Mouse (Mus musculus): ENCODE data around the gene Supt4a.

Gene Supt4a

GRCm38 (mm10) chr11:87737175-87737740 lies at the start of gene Supt4a:
TSS of gene Supt4a (plus strand) at chr11:87737552.
- TF ChIP-seq NANOG (IDR thresholded peaks at IDR 0.05; ENCODE audit: borderline replicate concordance, low read length) = no peak
- no peak for TF ChIP-seq POU5F1 (IDR thresholded peaks at IDR 0.05; ENCODE audit: borderline replicate concordance, low read length)
- no peak for TF ChIP-seq CTCF (conservative IDR thresholded peaks at IDR 0.05; ENCODE audit: low read length)
- Histone ChIP-seq H3K9me3 (ENCODE audit: low read length) (no peaks in the 10 kb centered on the region), H3K4me1 (replicated peaks; ENCODE audit: low read depth, low read length) (peaks cover 43% of the 10 kb centered on the region)

GRCm38 (mm10) chr11:87688478-87689203 lies 48.7 kb upstream of the Supt4a start:
- no peak overlapping the region for H3K4me3 ChIP-seq (replicated peaks; ENCODE audit: low read length)
- H3K9me3 ChIP-seq (ENCODE audit: low read length) = no peaks in the 10 kb centered on the region
- no peaks in the 10 kb centered on the region for H3K36me3 ChIP-seq (ENCODE audit: insufficient read depth, low read length)
- peaks cover 19% of the 10 kb centered on the region for H3K27me3 ChIP-seq (ENCODE audit: insufficient read depth, low read length)
- TF ChIP-seq NANOG (IDR thresholded peaks at IDR 0.05; ENCODE audit: borderline replicate concordance, low read length) (no peak), POU5F1 (IDR thresholded peaks at IDR 0.05; ENCODE audit: borderline replicate concordance, low read length) (no peak), CTCF (conservative IDR thresholded peaks at IDR 0.05; ENCODE audit: low read length) (no peak)
- peaks cover 41% of the 10 kb centered on the region for H3K4me1 ChIP-seq (replicated peaks; ENCODE audit: low read depth, low read length)

More at GRCm38 (mm10) chr11:87737175-87737740, at the start of gene Supt4a:
- H3K4me3 ChIP-seq (replicated peaks; ENCODE audit: low read length) = peak within 1 kb of the TSS; percentile 100
- peaks cover 28% of the 10 kb centered on the region for H3K36me3 ChIP-seq (ENCODE audit: insufficient read depth, low read length)
- peaks cover 43% of the 10 kb centered on the region for H3K27me3 ChIP-seq (ENCODE audit: insufficient read depth, low read length)

- no peak overlapping the region for H3K4me3 ChIP-seq (replicated peaks; ENCODE audit: low read length)
- H3K4me1 ChIP-seq (replicated peaks; ENCODE audit: low read depth, low read length) = peaks cover 39% of the 10 kb centered on the region
- H3K27me3 ChIP-seq (ENCODE audit: insufficient read depth, low read length) = peaks cover 19% of the 10 kb centered on the region
- TF ChIP-seq CTCF (conservative IDR thresholded peaks at IDR 0.05; ENCODE audit: low read length) (no peak), POU5F1 (IDR thresholded peaks at IDR 0.05; ENCODE audit: borderline replicate concordance, low read length) (no peak)
- no peaks in the 10 kb centered on the region for H3K36me3 ChIP-seq (ENCODE audit: insufficient read depth, low read length)
- no peaks in the 10 kb centered on the region for H3K9me3 ChIP-seq (ENCODE audit: low read length)
These were observed 47.9 kb upstream of the Supt4a start for GRCm38 (mm10) chr11:87689402-87689808.

- peaks cover 32% of the 10 kb centered on the region for H3K4me1 ChIP-seq (replicated peaks; ENCODE audit: low read depth, low read length)
- no peak overlapping the region for H3K4me3 ChIP-seq (replicated peaks; ENCODE audit: low read length)
- peaks cover 19% of the 10 kb centered on the region for H3K27me3 ChIP-seq (ENCODE audit: insufficient read depth, low read length)
- no peaks in the 10 kb centered on the region for H3K9me3 ChIP-seq (ENCODE audit: low read length)
- TF ChIP-seq CTCF (conservative IDR thresholded peaks at IDR 0.05; ENCODE audit: low read length) (no peak), POU5F1 (IDR thresholded peaks at IDR 0.05; ENCODE audit: borderline replicate concordance, low read length) (no peak), NANOG (IDR thresholded peaks at IDR 0.05; ENCODE audit: borderline replicate concordance, low read length) (no peak)
- no peaks in the 10 kb centered on the region for H3K36me3 ChIP-seq (ENCODE audit: insufficient read depth, low read length)
These were observed 47.2 kb upstream of the Supt4a start for GRCm38 (mm10) chr11:87690054-87690740.

- TF ChIP-seq NANOG (IDR thresholded peaks at IDR 0.05; ENCODE audit: borderline replicate concordance, low read length) (no peak), POU5F1 (IDR thresholded peaks at IDR 0.05; ENCODE audit: borderline replicate concordance, low read length) (no peak), CTCF (conservative IDR thresholded peaks at IDR 0.05; ENCODE audit: low read length) (no peak)
- Histone ChIP-seq H3K9me3 (ENCODE audit: low read length) (no peaks in the 10 kb centered on the region), H3K36me3 (ENCODE audit: insufficient read depth, low read length) (no peaks in the 10 kb centered on the region), H3K4me3 (replicated peaks; ENCODE audit: low read length) (no peak overlapping the region), H3K4me1 (replicated peaks; ENCODE audit: low read depth, low read length) (peaks cover 4% of the 10 kb centered on the region; the same call in 1 of the 2 replicates), H3K27me3 (ENCODE audit: insufficient read depth, low read length) (peaks cover 8% of the 10 kb centered on the region; the same call in 1 of the 2 replicates)
These were observed 40.1 kb upstream of the Supt4a start for GRCm38 (mm10) chr11:87697131-87697682.

- Histone ChIP-seq H3K27me3 (ENCODE audit: insufficient read depth, low read length) (peaks cover 11% of the 10 kb centered on the region; the same call in 1 of the 2 replicates), H3K9me3 (ENCODE audit: low read length) (no peaks in the 10 kb centered on the region), H3K4me1 (replicated peaks; ENCODE audit: low read depth, low read length) (peaks cover 4% of the 10 kb centered on the region; the same call in 1 of the 2 replicates), H3K36me3 (ENCODE audit: insufficient read depth, low read length) (no peaks in the 10 kb centered on the region), H3K4me3 (replicated peaks; ENCODE audit: low read length) (no peak overlapping the region)
- TF ChIP-seq NANOG (IDR thresholded peaks at IDR 0.05; ENCODE audit: borderline replicate concordance, low read length) (no peak), POU5F1 (IDR thresholded peaks at IDR 0.05; ENCODE audit: borderline replicate concordance, low read length) (no peak), CTCF (conservative IDR thresholded peaks at IDR 0.05; ENCODE audit: low read length) (no peak)
These were observed 39.2 kb upstream of the Supt4a start for GRCm38 (mm10) chr11:87698126-87698525.

GRCm38 (mm10) chr11:87701108-87701507 lies 36.2 kb upstream of the Supt4a start:
- Histone ChIP-seq H3K4me3 (replicated peaks; ENCODE audit: low read length) (no peak overlapping the region), H3K27me3 (ENCODE audit: insufficient read depth, low read length) (peaks cover 21% of the 10 kb centered on the region; the same call in 1 of the 2 replicates), H3K9me3 (ENCODE audit: low read length) (no peaks in the 10 kb centered on the region), H3K36me3 (ENCODE audit: insufficient read depth, low read length) (no peaks in the 10 kb centered on the region), H3K4me1 (replicated peaks; ENCODE audit: low read depth, low read length) (peaks cover 4% of the 10 kb centered on the region; the same call in 1 of the 2 replicates)
- TF ChIP-seq POU5F1 (IDR thresholded peaks at IDR 0.05; ENCODE audit: borderline replicate concordance, low read length) = no peak
- no peak for TF ChIP-seq NANOG (IDR thresholded peaks at IDR 0.05; ENCODE audit: borderline replicate concordance, low read length)
- no peak for TF ChIP-seq CTCF (conservative IDR thresholded peaks at IDR 0.05; ENCODE audit: low read length)

All from E14TG2a.4 (cell line).